Mouse (Mus musculus) midbrain, embryonic 11.5 days (tissue): ENCODE data around the gene Scaf8. TPM values are rescaled to one million over a fixed set of nuclear protein-coding genes. Genes with fewer than 3 reads are reported as not detected.

Experiments used
- ATAC-seq: fragments of 200-750 bp; cut with Nextera tagmentation; 2 replicates; pipeline ENCODE4 v1.8.0; 2017; ENCODE audit warnings: moderate TSS enrichment, moderate library complexity; ENCODE audit not compliant: low FRiP score
- DNase-seq: peaks from one replicate; pipeline ENCODE4 v3.0.0; 2015; ENCODE audit warnings: low spot score; ENCODE audit errors: missing footprints
- H3K27ac ChIP-seq: fragments of 300-500 bp; sonication (generic); 2 replicates; pipeline ENCODE4 v1.5.1; 2014; ENCODE audit warnings: low read depth, low read length
- H3K27me3 ChIP-seq: fragments of 300-500 bp; sonication (generic); 2 replicates; pipeline ENCODE4 v1.6.1; 2014; ENCODE audit warnings: mild to moderate bottlenecking, low read length, moderate library complexity, mixed read lengths; ENCODE audit not compliant: control insufficient read depth, insufficient read depth
- H3K36me3 ChIP-seq: fragments of 300-500 bp; sonication (generic); 2 replicates; pipeline ENCODE4 v1.6.1; 2014; ENCODE audit warnings: mild to moderate bottlenecking, low read length, moderate library complexity, mixed read lengths; ENCODE audit not compliant: control insufficient read depth, insufficient read depth
- H3K4me1 ChIP-seq: fragments of 300-500 bp; sonication (generic); 2 replicates; pipeline ENCODE4 v1.6.1; 2014; ENCODE audit warnings: low read length; ENCODE audit not compliant: control insufficient read depth, insufficient read depth
- H3K4me2 ChIP-seq: fragments of 300-500 bp; sonication (generic); 2 replicates; pipeline ENCODE4 v1.6.1; 2014; ENCODE audit warnings: mild to moderate bottlenecking, moderate library complexity
- H3K4me3 ChIP-seq: fragments of 300-500 bp; sonication (generic); 2 replicates; pipeline ENCODE4 v1.5.1; 2014; ENCODE audit warnings: low read depth, low read length
- H3K9ac ChIP-seq: fragments of 300-500 bp; sonication (generic); 2 replicates; pipeline ENCODE4 v1.6.1; 2014; ENCODE audit warnings: low read length
- H3K9me3 ChIP-seq: fragments of 300-500 bp; sonication (generic); 2 replicates; pipeline ENCODE4 v1.6.1; 2016; ENCODE audit warnings: low read length; ENCODE audit not compliant: control insufficient read depth
- WGBS: fragments of 180-500 bp; shearing (Covaris S2); extraction: QIAGEN DNeasy Blood & Tissue Kit; methylation state at CpG from one replicate; pipeline ENCODE4 v1.1.7; 2014; 5-methylcytosine and 5-hydroxymethylcytosine counted together
- polyA plus RNA-seq: library from polyadenylated mRNA; unstranded; fragments of >200 nt; fragmentation: Nextera tagmentation; extraction: Ambion mirVana; gene quantifications from 2 replicates; pipeline ENCODE4 v1.2.1, GENCODE M21; 2014

The Scaf8 gene
- polyA plus RNA-seq, 1 experiment from 2014 or later, result 25.8 TPM

DNA sequence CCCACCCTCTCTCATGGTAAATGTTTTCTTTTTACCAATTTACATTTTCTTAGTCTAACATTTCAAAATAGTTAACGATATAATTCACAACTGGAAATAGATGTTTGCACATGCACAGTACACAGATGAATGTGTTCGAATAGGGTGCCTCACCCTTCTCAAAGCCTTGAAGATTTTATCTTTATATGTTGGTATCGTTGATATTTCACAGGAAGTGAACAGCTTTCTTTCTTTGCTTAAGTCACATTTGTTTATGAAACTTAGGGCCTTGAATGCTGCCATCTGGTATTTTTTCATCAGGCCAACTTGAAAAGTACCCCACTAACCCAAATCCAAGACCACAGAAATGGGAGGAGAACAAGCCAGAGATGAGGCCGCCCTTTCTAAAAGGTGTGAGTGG lies 94.8 kb downstream of the Scaf8 start:
- WGBS, result 95% methylated on average over 4 of the region's 4 CpGs
- Histone ChIP-seq H3K4me2 (no peak overlapping the region), H3K9me3 (no peaks in the 10 kb centered on the region), H3K9ac (no peak overlapping the region), H3K27ac (no peak overlapping the region), H3K36me3 (peaks cover 3% of the 10 kb centered on the region; the same call in 1 of the 2 replicates), H3K4me1 (no peaks in the 10 kb centered on the region), H3K27me3 (no peaks in the 10 kb centered on the region), H3K4me3 (no peak overlapping the region)
- DNase-seq, result no peak
- ATAC-seq, result no peak

- H3K4me2 ChIP-seq, result no peak overlapping the region
- ATAC-seq, result no peak
Observed at GRCm38 (mm10) chr17:3210134-3210533, 95.4 kb downstream of the Scaf8 start.

GRCm38 (mm10) chr17:3212105-3212504 lies 97.3 kb downstream of the Scaf8 start:
- no peaks in the 10 kb centered on the region for H3K9me3 ChIP-seq
- no peak overlapping the region for H3K4me2 ChIP-seq
- H3K36me3 ChIP-seq, result no peaks in the 10 kb centered on the region; the same call in 1 of the 2 replicates
- no peaks in the 10 kb centered on the region for H3K27me3 ChIP-seq
- no peaks in the 10 kb centered on the region for H3K4me1 ChIP-seq
- no peak overlapping the region for H3K4me3 ChIP-seq
- H3K27ac ChIP-seq, result no peak overlapping the region
- no peak overlapping the region for H3K9ac ChIP-seq
- no peak for ATAC-seq
- DNase-seq, result no peak
- 90% methylated on average over 4 of the region's 4 CpGs for WGBS

More at GRCm38 (mm10) chr17:3210134-3210533, 95.4 kb downstream of the Scaf8 start:
- H3K9me3 ChIP-seq, result no peaks in the 10 kb centered on the region
- no peak overlapping the region for H3K27ac ChIP-seq
- no peaks in the 10 kb centered on the region for H3K4me1 ChIP-seq
- H3K27me3 ChIP-seq, result no peaks in the 10 kb centered on the region
- H3K36me3 ChIP-seq, result peaks cover 3% of the 10 kb centered on the region; the same call in 1 of the 2 replicates
- no peak overlapping the region for H3K4me3 ChIP-seq
- no peak for DNase-seq
- WGBS, result 95% methylated on average over 5 of the region's 5 CpGs
- no peak overlapping the region for H3K9ac ChIP-seq

- Histone ChIP-seq H3K4me3 (no peak overlapping the region), H3K36me3 (no peaks in the 10 kb centered on the region; the same call in 1 of the 2 replicates), H3K9me3 (no peaks in the 10 kb centered on the region), H3K4me2 (no peak overlapping the region), H3K27me3 (no peaks in the 10 kb centered on the region), H3K27ac (no peak overlapping the region), H3K4me1 (no peaks in the 10 kb centered on the region), H3K9ac (no peak overlapping the region)
- ATAC-seq (no peak), DNase-seq (no peak)
- WGBS, result 96% methylated on average over 10 of the region's 10 CpGs
Observed at GRCm38 (mm10) chr17:3212886-3213285, 98.1 kb downstream of the Scaf8 start.

- Histone ChIP-seq H3K4me2 (no peak overlapping the region), H3K4me1 (no peaks in the 10 kb centered on the region), H3K36me3 (no peaks in the 10 kb centered on the region), H3K27ac (no peak overlapping the region), H3K9me3 (no peaks in the 10 kb centered on the region), H3K9ac (no peak overlapping the region), H3K4me3 (no peak overlapping the region), H3K27me3 (no peaks in the 10 kb centered on the region)
- ATAC-seq (no peak), DNase-seq (no peak)
- WGBS, result 98% methylated on average over 2 of the region's 2 CpGs
Observed at GRCm38 (mm10) chr17:3214852-3215251, 100.1 kb downstream of the Scaf8 start.

DNA sequence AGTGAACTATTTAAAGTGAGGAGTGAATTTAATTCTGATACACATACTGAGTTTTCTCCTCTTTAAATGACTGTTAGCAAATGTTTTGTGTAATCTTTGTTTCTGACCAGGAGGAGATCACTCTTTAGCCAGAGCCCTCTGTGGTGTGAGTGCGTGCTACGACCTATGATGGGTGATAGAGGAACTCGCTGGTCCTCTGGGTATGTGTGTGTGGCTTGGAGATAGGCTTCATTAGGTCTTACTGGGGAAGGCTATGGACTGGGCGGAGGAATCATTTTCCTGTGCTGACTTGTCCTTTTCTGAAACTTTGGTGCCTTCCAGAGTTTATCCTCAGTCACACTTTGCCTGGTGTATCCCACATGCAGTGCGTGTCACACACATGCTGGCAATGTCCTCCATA lies 102.3 kb downstream of the Scaf8 start:
- H3K36me3 ChIP-seq, result no peaks in the 10 kb centered on the region

GRCm38 (mm10) chr17:3218364-3218763 lies 103.6 kb downstream of the Scaf8 start:
- Histone ChIP-seq H3K9ac (no peak overlapping the region), H3K4me1 (no peaks in the 10 kb centered on the region), H3K9me3 (no peaks in the 10 kb centered on the region), H3K4me2 (no peak overlapping the region), H3K27me3 (no peaks in the 10 kb centered on the region), H3K27ac (no peak overlapping the region), H3K4me3 (no peak overlapping the region), H3K36me3 (no peaks in the 10 kb centered on the region)
- ATAC-seq, result no peak
- WGBS, result 95% methylated on average over 7 of the region's 7 CpGs
- DNase-seq, result no peak

More for the DNA sequence above, 102.3 kb downstream of the Scaf8 start:
- Histone ChIP-seq H3K9me3 (no peaks in the 10 kb centered on the region), H3K9ac (no peak overlapping the region), H3K4me2 (no peak overlapping the region), H3K27ac (no peak overlapping the region), H3K4me1 (no peaks in the 10 kb centered on the region), H3K27me3 (no peaks in the 10 kb centered on the region), H3K4me3 (no peak overlapping the region)
- no peak for DNase-seq
- WGBS, result 94% methylated on average over 5 of the region's 5 CpGs
- no peak for ATAC-seq

GRCm38 (mm10) chr17:3218916-3219315 lies 104.1 kb downstream of the Scaf8 start:
- WGBS, result 76% methylated on average over 5 of the region's 5 CpGs

DNA sequence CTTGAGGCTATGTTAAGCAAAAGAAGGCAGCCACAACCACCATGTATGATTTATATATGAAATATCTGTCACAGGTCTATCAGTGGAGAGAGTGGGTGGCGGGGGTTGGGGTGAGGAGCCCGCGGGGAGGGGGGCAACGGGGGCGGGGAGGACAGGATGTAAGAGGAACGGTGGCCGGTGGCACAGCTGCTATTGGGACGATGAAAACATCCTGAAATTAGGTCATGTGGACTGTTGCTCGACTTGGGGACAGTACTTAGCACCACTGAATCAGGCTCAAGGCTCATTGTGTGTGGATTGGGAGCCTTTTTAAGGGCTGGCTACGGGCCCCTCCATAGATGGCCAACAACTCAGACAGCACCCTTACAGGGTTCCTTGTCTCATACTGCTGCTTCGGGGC lies 105.4 kb downstream of the Scaf8 start:
- Histone ChIP-seq H3K4me1 (no peaks in the 10 kb centered on the region), H3K27ac (no peak overlapping the region), H3K4me2 (no peak overlapping the region), H3K9ac (no peak overlapping the region), H3K27me3 (no peaks in the 10 kb centered on the region), H3K9me3 (no peaks in the 10 kb centered on the region), H3K4me3 (no peak overlapping the region), H3K36me3 (no peaks in the 10 kb centered on the region)
- no peak for ATAC-seq
- WGBS, result 90% methylated on average over 11 of the region's 11 CpGs
- DNase-seq, result no peak

More at GRCm38 (mm10) chr17:3218916-3219315, 104.1 kb downstream of the Scaf8 start:
- no peak for DNase-seq
- H3K27me3 ChIP-seq, result no peaks in the 10 kb centered on the region
- H3K36me3 ChIP-seq, result no peaks in the 10 kb centered on the region
- H3K9ac ChIP-seq, result no peak overlapping the region
- H3K9me3 ChIP-seq, result no peaks in the 10 kb centered on the region
- no peak overlapping the region for H3K4me2 ChIP-seq
- no peak for ATAC-seq
- no peaks in the 10 kb centered on the region for H3K4me1 ChIP-seq
- no peak overlapping the region for H3K27ac ChIP-seq
- no peak overlapping the region for H3K4me3 ChIP-seq
